Mouse (Mus musculus) lung, postnatal 25 days (tissue): ENCODE measurements around the gene Mrpl58.

Experiments used
- DNase-seq: peaks from one replicate; pipeline ENCODE4 v3.0.0; 2022; ENCODE audit warnings: low spot score

Gene Mrpl58

GRCm38 (mm10) chr11:115403338-115404124 is at the start of gene Mrpl58:
Gene Mrpl58 (plus strand): TSS chr11:115403752.
- DNase-seq: peak; percentile 85

- DNase-seq: peak; percentile 71
Measured at GRCm38 (mm10) chr11:115354183-115354582, 49.4 kb upstream of the Mrpl58 start.

- DNase-seq: peak; percentile 75
Measured at GRCm38 (mm10) chr11:115358468-115358867, 45.1 kb upstream of the Mrpl58 start.

- DNase-seq: peak; percentile 29
Measured at GRCm38 (mm10) chr11:115359293-115359692, 44.3 kb upstream of the Mrpl58 start.

GRCm38 (mm10) chr11:115359726-115360125 is 43.8 kb upstream of the Mrpl58 start:
- no peak for DNase-seq

- peak; percentile 47 for DNase-seq
Measured at GRCm38 (mm10) chr11:115364136-115364535, 39.4 kb upstream of the Mrpl58 start.

- no peak for DNase-seq
Measured at GRCm38 (mm10) chr11:115366039-115366705, 37.4 kb upstream of the Mrpl58 start.

GRCm38 (mm10) chr11:115366706-115367394 is 36.7 kb upstream of the Mrpl58 start:
- DNase-seq: no peak

- peak; percentile 85 for DNase-seq
Measured at GRCm38 (mm10) chr11:115367395-115367944, 36.1 kb upstream of the Mrpl58 start, which contains the start of gene Hid1. Gene Hid1 (minus strand): TSS chr11:115367756.

GRCm38 (mm10) chr11:115370368-115370767 is 33.2 kb upstream of the Mrpl58 start:
- DNase-seq: no peak

- DNase-seq: no peak
Measured at GRCm38 (mm10) chr11:115371354-115371753, 32.2 kb upstream of the Mrpl58 start.

- DNase-seq: no peak
Measured at GRCm38 (mm10) chr11:115372015-115372414, 31.5 kb upstream of the Mrpl58 start.

GRCm38 (mm10) chr11:115372737-115373136 is 30.8 kb upstream of the Mrpl58 start:
- no peak for DNase-seq

- DNase-seq: peak; percentile 71
Measured at GRCm38 (mm10) chr11:115373805-115374694, 29.5 kb upstream of the Mrpl58 start.

GRCm38 (mm10) chr11:115374695-115375425 is 28.7 kb upstream of the Mrpl58 start:
- no peak for DNase-seq

GRCm38 (mm10) chr11:115376722-115377121 is 26.8 kb upstream of the Mrpl58 start:
- DNase-seq: no peak

- no peak for DNase-seq
Measured at GRCm38 (mm10) chr11:115377254-115377653, 26.3 kb upstream of the Mrpl58 start.

GRCm38 (mm10) chr11:115377854-115378253 is 25.7 kb upstream of the Mrpl58 start:
- DNase-seq: no peak

GRCm38 (mm10) chr11:115381276-115381675 is 22.3 kb upstream of the Mrpl58 start:
- DNase-seq: no peak

- peak; percentile 95 for DNase-seq
Measured at GRCm38 (mm10) chr11:115381743-115382539, 21.6 kb upstream of the Mrpl58 start, which contains the start of gene Cdr2l. Gene Cdr2l (plus strand): TSS chr11:115381916.
